Mouse (Mus musculus): ENCODE results near the gene Ttc7b. TPM values are rescaled to one million over a fixed set of nuclear protein-coding genes. Genes with fewer than 3 reads are reported as not detected.

Gene Ttc7b
- polyA plus RNA-seq, 1 experiment, result 149 TPM

DNA sequence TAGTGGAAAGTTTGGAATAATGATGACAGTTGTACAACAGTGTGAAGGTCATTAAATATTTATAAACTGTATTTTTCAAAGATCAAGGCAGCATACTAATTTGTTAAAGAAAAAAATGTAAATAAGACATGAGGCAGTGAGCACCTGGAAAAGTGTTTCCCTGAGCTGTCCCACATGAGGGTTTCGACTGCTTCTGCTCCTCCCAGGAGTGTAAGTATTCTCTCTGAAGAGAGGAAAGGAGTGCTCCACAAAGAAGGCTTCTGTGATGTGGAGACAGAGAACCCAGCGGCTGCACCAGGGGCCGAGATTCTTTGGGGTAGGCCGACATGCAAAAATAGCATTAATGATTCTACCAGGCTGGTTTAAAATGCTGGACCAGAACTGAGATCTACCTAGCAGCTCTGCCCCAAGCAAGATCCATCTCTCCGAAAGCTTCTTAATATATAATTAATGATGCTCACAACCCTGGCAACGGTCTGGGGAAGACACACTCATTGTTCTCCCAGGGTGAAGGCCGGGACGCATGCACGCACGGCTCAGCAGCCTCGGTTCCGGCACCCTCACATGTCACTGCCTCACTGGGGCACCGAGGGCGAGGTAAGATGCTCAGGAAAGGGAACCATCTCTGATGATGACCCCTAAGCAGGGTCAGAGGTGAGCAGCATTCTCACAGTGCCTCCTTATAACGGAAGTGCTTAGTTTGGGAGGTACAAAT lies 123.0 kb downstream of the Ttc7b start:
- no peak overlapping the region for H3K27ac ChIP-seq (ENCODE audit: insufficient read depth, low read length)
- WGBS, result 88% methylated on average over 15 of the region's 15 CpGs
- H3K27me3 ChIP-seq (ENCODE audit: control insufficient read depth, insufficient read depth, low read length), result no peaks in the 10 kb centered on the region

DNA sequence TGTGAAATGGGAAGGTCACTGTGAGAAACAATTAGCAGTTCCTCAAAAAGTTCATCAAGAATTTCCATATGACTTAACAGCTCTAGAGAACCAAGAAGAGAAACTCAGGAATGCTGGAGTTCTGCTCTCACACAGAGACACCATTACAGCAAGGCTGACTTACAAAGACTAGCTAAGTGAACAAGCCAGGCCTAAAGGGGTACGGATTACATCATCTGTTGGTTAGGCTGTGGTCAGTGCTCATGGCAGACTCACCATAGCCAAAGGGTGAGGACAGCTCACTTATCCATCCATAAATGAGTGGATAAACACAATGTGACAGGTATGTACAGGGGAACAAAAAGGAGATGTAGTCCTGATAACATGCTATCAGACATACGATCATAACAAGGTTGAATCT lies 123.8 kb downstream of the Ttc7b start:
- Histone ChIP-seq H3K4me3 (replicated peaks; ENCODE audit: insufficient read depth, low read depth, low read length) (no peak overlapping the region), H3K27ac (ENCODE audit: insufficient read depth, low read length) (no peak overlapping the region), H3K4me1 (ENCODE audit: control insufficient read depth, insufficient read depth, low read length) (peaks cover 18% of the 10 kb centered on the region), H3K27me3 (ENCODE audit: control insufficient read depth, insufficient read depth, low read length) (no peaks in the 10 kb centered on the region)
- no peak for TF ChIP-seq CTCF (IDR thresholded peaks at IDR 0.05; ENCODE audit: borderline replicate concordance, insufficient read depth, low read depth, low read length)
- TF ChIP-seq POLR2A (IDR thresholded peaks at IDR 0.05; ENCODE audit: borderline replicate concordance, insufficient read depth, low read length), result no peak
- 81% methylated on average over 2 of the region's 2 CpGs for WGBS
- DNase-seq, result no peak

More for the DNA sequence above, 123.0 kb downstream of the Ttc7b start:
- no peak overlapping the region for H3K4me3 ChIP-seq (replicated peaks; ENCODE audit: insufficient read depth, low read depth, low read length)
- H3K4me1 ChIP-seq (ENCODE audit: control insufficient read depth, insufficient read depth, low read length), result peaks cover 17% of the 10 kb centered on the region
- no peak for DNase-seq
- no peak for TF ChIP-seq POLR2A (IDR thresholded peaks at IDR 0.05; ENCODE audit: borderline replicate concordance, insufficient read depth, low read length)
- TF ChIP-seq CTCF (IDR thresholded peaks at IDR 0.05; ENCODE audit: borderline replicate concordance, insufficient read depth, low read depth, low read length), result no peak

DNA sequence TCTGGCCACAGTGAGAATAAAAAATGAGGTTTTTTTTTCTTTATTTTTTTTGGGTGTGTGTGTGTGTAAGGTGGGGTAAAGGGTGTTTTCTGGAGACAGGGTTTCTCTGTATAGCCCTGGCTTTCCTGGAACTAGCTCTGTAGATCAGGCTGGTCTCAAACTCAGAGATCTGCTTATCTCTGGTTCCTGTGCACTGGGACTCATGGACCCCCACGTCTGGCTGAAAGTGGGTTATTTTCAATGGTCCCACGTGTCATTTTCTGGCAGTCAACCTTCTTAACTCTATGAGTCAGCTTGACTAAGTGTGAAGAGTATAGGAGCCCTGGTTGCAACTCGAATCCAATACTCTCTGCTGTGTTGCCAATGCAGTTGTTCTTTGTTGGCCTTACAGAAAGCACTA lies 127.1 kb downstream of the Ttc7b start:
- Histone ChIP-seq H3K27ac (ENCODE audit: insufficient read depth, low read length) (no peak overlapping the region), H3K4me3 (replicated peaks; ENCODE audit: insufficient read depth, low read depth, low read length) (no peak overlapping the region), H3K27me3 (ENCODE audit: control insufficient read depth, insufficient read depth, low read length) (no peaks in the 10 kb centered on the region), H3K4me1 (ENCODE audit: control insufficient read depth, insufficient read depth, low read length) (peaks cover 17% of the 10 kb centered on the region)
- no peak for DNase-seq
- 66% methylated on average over 3 of the region's 3 CpGs for WGBS
- TF ChIP-seq POLR2A (IDR thresholded peaks at IDR 0.05; ENCODE audit: borderline replicate concordance, insufficient read depth, low read length) (no peak), CTCF (IDR thresholded peaks at IDR 0.05; ENCODE audit: borderline replicate concordance, insufficient read depth, low read depth, low read length) (no peak)

DNA sequence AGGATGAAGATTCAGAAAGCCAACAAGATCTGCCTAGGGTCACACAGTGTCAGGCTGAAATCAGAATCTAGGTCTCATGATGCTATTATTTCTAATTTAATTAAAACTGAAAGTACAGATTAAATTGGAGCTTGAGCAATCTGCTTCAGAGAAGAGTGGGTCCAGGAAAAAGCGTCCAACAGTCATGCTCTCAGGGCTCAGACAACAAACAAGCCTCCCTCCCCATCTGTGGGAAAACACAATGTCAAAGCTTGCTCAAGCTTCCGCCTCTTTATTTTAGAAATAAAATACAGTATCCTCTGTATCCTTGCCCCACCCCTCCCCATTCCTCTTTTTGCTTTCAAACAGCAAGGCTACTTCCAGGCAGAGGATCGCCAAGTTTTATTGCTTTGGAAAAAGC lies 127.5 kb downstream of the Ttc7b start:
- H3K27me3 ChIP-seq (ENCODE audit: control insufficient read depth, insufficient read depth, low read length), result no peaks in the 10 kb centered on the region
- no peak overlapping the region for H3K4me3 ChIP-seq (replicated peaks; ENCODE audit: insufficient read depth, low read depth, low read length)
- H3K27ac ChIP-seq (ENCODE audit: insufficient read depth, low read length), result no peak overlapping the region
- DNase-seq, result no peak
- peaks cover 17% of the 10 kb centered on the region for H3K4me1 ChIP-seq (ENCODE audit: control insufficient read depth, insufficient read depth, low read length)
- TF ChIP-seq CTCF (IDR thresholded peaks at IDR 0.05; ENCODE audit: borderline replicate concordance, insufficient read depth, low read depth, low read length), result no peak
- TF ChIP-seq POLR2A (IDR thresholded peaks at IDR 0.05; ENCODE audit: borderline replicate concordance, insufficient read depth, low read length), result no peak
- WGBS, result 57% methylated on average over 3 of the region's 3 CpGs

DNA sequence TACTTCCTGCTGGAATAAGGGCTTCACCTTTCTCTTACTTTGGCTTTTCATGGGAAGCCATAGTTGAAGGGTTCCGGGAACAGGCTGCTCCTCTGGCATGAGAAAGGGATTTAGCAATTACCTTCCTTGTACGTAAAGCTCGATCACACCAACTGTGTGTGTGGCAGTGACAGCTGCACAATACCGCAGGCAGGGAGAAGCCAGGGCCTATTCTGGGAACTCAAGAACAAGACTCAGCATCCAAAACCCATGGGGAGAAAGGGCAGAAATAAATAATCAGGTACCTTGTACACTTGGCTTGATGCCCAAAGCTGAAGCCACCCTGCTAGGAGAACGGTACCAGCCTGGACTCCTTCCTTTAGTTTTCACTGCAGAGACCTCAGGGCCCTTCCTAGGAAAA lies 128.2 kb downstream of the Ttc7b start:
- peak; percentile 70 to 85 for DNase-seq
- Histone ChIP-seq H3K27me3 (ENCODE audit: control insufficient read depth, insufficient read depth, low read length) (no peaks in the 10 kb centered on the region), H3K4me1 (ENCODE audit: control insufficient read depth, insufficient read depth, low read length) (peaks cover 17% of the 10 kb centered on the region), H3K27ac (ENCODE audit: insufficient read depth, low read length) (peak overlapping the region; percentile 77), H3K4me3 (replicated peaks; ENCODE audit: insufficient read depth, low read depth, low read length) (no peak overlapping the region)
- WGBS, result 6% methylated on average over 5 of the region's 5 CpGs
- no peak for TF ChIP-seq POLR2A (IDR thresholded peaks at IDR 0.05; ENCODE audit: borderline replicate concordance, insufficient read depth, low read length)
- TF ChIP-seq CTCF (IDR thresholded peaks at IDR 0.05; ENCODE audit: borderline replicate concordance, insufficient read depth, low read depth, low read length), result no peak

GRCm38 (mm10) chr12:100391890-100392289 lies 128.7 kb downstream of the Ttc7b start:
- peak; percentile 54 to 55 for DNase-seq
- peaks cover 17% of the 10 kb centered on the region for H3K4me1 ChIP-seq (ENCODE audit: control insufficient read depth, insufficient read depth, low read length)
- TF ChIP-seq CTCF (IDR thresholded peaks at IDR 0.05; ENCODE audit: borderline replicate concordance, insufficient read depth, low read depth, low read length) (no peak), POLR2A (IDR thresholded peaks at IDR 0.05; ENCODE audit: borderline replicate concordance, insufficient read depth, low read length) (no peak)
- H3K27me3 ChIP-seq (ENCODE audit: control insufficient read depth, insufficient read depth, low read length), result no peaks in the 10 kb centered on the region
- peak overlapping the region; percentile 77 for H3K27ac ChIP-seq (ENCODE audit: insufficient read depth, low read length)
- 16% methylated on average over 9 of the region's 9 CpGs for WGBS
- no peak overlapping the region for H3K4me3 ChIP-seq (replicated peaks; ENCODE audit: insufficient read depth, low read depth, low read length)

- no peak overlapping the region for H3K4me3 ChIP-seq (replicated peaks; ENCODE audit: insufficient read depth, low read depth, low read length)
- DNase-seq, result no peak
- 53% methylated on average over 12 of the region's 12 CpGs for whole genome bisulfite sequencing
- peaks cover 17% of the 10 kb centered on the region for H3K4me1 ChIP-seq (ENCODE audit: control insufficient read depth, insufficient read depth, low read length)
- TF ChIP-seq CTCF (IDR thresholded peaks at IDR 0.05; ENCODE audit: borderline replicate concordance, insufficient read depth, low read depth, low read length), result no peak
- TF ChIP-seq POLR2A (IDR thresholded peaks at IDR 0.05; ENCODE audit: borderline replicate concordance, insufficient read depth, low read length), result no peak
- H3K27ac ChIP-seq (ENCODE audit: insufficient read depth, low read length), result no peak overlapping the region
- no peaks in the 10 kb centered on the region for H3K27me3 ChIP-seq (ENCODE audit: control insufficient read depth, insufficient read depth, low read length)
Observed at GRCm38 (mm10) chr12:100389878-100390710, 130.5 kb downstream of the Ttc7b start.

All from cerebellum, adult 2 months (tissue).